Mouse (Mus musculus) mouse embryonic stem cell (cell line): Measurements from ENCODE around the gene Mapk8ip1.

Experiments
- in situ Hi-C, 2 experiments: fragments of 300-500 bp; cut with MboI; formaldehyde crosslinking; loops; 1 replicate in 1 of 2; 3 replicates in 1 of 2; pipeline ENCODE4 v1.14.3; 2019 to 2020; ENCODE audit warnings: low sequenced_read_pairs in 2 of 2, low pct_unique_long_range_greater_than_20kb in 1 of 2, mixed read lengths in 1 of 2; ENCODE audit not compliant: unreplicated experiment in 1 of 2

Gene Mapk8ip1

DNA sequence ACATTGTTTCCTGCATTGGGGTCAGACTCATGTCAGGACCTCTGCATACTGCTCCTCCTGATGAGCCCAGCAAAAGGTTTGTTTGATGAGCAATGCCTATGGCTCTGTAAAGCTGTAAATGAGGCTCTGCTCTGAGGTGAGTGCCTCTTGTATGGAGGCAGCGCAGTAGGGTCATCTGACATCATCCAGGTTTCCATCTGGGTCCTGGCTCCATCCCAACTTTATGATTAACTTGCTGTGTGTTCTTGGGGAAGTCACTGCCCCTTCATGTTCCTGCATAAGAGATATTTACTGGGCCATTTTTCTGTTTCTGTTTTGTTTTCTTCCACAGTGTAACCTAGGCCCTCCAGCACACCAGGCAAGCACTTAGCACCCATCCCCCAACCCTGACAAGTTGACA, 3.6 kb downstream of the Mapk8ip1 start:
- in situ Hi-C loops, result no loop called here

DNA sequence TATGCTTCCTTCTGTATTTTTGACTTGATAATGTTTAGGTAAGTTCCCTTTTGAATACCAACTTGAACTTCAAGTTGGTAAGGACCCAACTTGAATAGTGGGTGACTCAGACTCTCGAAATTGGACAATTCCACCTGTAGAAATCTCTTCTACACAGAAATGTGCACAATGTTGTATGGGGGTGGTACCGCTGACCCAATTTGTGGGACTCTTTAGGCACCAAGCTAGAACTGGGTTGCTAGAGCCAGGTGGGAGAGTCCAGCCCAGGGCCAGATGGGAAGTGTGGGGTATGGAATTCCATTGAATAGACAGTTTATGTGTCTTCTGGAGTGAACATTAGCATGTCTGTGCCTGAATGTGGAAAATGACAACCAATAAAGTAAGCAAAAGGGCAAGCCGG, 5.5 kb downstream of the Mapk8ip1 start:
- in situ Hi-C loops, result no loop called here

DNA sequence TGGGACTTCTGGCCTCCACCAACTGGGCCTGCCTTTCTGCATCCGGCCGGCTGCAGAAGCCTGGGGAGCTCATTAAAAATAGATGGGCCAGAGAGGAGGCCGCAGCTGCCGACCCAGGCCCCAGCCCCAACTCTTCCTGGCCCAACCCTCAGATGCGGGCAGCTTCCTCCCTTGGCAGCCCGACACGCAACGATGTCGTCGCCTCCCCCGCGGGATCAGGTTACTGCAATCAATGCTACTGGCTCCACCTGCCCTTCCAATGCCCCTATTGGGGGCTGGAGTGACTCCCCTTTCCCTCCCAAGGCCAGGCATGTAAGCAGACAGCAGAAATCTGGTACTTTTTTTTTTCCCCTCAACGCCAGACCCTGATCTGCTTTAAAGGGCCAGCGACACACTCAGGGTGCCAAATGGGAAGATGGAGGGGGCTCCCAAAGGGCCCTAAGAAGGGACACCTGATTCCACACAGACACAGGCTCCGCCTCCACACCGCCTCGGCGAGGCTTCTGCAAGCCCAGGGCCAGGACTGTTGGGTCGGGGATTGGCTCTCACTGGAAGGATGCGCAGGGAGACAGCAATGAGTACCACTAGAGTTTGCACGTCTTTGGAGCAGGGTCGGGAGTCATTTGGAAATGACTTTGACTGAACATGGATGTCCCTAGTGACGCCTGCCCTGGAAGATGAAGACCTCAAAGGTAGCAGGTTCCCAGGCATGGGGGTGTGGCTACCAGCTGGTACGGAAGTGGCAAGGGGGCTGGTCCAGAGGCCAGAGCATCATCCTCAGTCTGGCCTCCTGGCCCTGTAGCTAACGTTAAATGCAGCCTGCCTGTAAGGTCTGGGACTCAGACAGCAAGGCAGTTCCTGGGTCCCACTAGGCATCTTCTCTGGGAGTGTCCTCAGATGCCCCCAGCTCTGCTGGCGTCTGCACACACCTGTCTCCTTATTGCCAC, 8.5 kb downstream of the Mapk8ip1 start:
- in situ Hi-C loops, result no loop called here

DNA sequence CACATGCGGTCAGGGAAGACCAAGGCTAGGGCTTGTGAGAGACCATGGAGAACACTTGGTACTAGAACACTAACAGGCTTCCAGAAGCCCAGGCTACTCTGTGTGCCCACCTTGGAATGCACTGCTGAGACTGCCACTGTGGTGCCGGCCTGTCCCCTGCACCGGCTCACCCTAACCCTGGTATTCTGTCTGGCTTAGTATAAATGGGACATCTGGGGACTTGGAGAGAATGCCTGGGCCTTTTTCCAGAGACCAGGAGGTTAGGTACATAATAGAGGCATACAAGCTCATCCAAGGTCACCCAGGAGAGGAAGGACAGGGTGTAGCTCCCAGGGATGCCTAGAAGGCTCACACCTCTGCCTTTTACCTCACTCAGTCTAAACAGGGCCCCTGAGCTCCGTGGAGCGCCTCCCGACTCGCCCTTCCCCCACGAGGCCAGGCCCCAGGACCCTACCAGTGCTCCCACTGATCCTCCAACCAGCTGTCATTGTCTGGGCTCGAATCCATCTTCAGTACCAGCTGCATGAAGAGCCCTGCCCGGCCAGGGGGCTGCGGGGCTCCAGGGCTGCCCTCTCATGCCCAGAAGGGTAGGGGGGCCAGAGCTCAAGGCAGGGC, 9.3 kb downstream of the Mapk8ip1 start:
- in situ Hi-C loops, result no loop called here

DNA sequence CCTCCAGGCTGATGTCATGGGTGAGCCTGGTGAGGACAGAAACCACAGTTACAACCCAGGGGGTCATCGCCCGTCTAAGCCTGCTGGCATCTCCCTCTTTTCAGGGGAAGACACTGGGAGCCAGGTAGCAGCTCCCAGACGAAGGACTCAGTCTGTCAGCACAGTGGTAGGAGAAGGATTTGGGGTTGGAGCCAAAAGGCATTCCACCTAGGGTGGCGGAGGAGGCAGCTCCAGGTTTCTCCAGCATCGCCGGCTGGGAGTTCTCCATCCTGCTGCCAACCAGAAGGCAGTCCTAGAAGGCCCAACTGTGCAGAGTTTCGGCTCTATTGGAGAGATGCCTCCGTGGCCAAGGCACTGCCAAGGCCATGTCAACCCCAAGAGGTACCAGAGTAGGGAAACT, 9.9 kb downstream of the Mapk8ip1 start:
- in situ Hi-C loops, result no loop called here

DNA sequence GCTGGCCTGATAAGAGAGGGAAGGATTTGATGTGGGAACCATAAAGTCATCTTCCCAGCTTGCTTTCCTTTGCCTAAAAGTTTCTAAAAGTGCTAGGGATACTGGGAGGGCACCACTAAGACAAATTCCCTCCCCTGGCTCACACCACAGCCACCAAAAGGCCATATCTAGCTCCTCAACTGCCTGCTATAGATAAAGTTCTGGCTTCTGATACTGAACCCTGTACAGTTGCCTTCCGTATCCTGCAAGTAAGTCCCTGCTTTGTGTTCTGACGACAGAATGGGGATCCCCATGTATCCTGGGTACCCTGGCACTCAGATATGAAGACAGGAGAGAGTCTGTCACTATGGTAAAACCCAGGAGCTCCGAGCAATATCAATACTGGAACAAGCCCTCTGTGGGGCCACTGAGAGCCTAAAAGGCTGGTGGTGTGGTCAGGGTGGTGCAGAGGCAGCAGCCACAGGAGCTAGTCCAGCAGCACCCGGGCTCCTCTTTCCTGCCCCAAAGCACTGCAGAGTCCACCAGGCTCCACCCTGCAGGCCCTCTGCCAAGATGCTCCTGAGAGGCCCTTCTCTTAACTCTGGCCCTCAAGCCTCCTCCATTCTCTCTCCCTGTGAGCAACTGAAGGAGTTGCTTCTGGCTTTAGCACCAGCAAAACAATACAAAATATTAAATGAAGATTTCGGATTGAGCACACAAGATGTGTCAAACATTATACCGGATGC, 10.7 kb downstream of the Mapk8ip1 start:
- in situ Hi-C loops, result no loop called here

DNA sequence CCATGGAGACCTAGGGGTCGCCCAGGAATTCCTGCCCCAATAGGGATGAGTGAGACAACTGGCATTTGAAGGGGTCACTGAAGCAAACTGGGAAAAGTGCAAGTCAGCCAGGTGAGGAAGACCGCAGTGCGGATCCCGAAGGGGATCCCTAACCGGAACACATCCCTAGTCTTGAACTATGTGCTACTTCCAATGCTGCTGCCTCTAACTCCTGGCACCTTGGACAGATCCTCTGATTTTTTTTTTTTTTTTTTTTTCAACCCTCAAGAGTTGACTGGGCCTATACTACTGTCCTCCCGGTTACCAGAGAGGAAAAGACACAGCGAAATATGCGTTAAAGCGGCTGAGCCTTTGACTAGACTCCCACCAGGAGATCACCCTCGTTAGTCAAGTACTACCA, 11.4 kb downstream of the Mapk8ip1 start:
- in situ Hi-C loops, result no loop called here

DNA sequence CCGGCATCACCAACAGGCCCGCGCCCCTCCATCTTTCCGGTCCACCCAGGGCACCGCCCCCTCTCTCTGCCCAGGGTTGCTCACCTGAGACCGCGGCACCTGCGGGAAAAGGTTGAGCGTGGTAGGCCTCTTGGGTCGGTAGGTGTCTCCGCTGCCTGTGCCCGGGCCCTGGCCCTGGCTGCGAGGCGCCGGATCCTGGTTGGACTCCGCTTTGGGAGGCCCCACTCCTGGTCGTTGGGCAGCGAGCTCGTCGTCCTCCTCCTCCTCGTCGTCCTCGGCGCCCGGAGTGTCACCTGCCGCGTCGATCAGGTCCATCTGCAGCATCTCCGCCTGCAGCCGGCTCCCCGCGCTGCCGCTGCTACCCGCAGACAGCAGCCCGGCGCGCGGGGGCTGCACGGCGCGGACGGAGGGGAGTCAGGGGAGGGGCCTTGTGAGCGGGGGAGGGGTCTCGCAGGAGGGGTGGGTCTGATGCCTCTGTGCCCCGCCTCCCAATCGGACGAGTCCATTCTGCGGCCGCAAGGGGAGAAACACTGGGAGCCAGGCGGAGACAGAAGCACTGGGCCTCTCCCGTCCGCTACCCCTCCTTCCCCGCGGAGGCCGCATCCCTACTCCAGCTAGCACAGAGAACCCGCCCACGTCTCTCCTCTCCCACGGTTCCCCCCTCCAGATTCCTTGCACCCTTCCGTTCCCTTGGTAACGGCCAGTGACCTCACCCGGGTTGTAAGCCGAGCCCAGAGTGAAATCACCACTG, 12.0 kb downstream of the Mapk8ip1 start:
- in situ Hi-C loops, result no loop called here

DNA sequence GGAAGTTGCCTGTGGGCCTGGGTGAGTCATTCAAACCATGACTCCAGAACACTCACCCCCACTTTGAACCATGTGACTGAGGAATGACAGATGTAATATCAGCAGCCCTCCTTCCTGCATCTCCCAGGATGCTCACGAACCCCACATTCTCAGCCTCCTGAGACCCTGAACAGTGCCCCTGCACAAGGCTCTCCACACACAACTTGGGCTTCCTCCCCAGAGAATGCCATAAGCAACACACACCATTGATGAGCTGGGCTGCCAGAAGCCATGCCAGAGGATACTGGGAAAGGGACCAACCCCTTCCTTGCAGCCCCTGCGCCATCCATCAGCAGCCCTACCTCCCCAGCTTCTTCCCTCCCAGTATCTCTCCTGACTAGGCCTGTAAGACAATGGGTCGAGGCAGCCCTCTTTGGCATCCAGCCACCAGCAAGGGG, 13.0 kb downstream of the Mapk8ip1 start:
- in situ Hi-C loops, result no loop called here

DNA sequence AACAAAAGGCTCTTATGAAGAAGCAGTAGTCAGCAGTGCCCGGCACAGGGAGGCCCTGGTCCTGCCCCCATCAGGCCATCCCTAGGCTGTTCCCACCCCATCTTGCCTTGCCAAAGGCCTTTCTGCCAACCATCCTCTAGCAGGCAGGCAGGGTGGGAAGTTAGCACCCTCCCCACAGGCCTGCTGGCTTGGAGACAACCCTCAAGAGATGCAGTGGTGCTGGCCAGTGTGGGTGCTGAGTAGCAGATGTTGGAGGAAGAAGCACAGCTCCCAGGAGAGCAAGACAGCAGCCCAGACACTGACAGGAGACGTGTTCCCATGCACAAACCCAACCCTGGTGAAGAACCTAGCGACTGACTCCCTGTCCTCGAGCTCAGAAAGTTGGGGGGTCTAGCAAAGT, 13.4 kb downstream of the Mapk8ip1 start:
- in situ Hi-C loops, result no loop called here

DNA sequence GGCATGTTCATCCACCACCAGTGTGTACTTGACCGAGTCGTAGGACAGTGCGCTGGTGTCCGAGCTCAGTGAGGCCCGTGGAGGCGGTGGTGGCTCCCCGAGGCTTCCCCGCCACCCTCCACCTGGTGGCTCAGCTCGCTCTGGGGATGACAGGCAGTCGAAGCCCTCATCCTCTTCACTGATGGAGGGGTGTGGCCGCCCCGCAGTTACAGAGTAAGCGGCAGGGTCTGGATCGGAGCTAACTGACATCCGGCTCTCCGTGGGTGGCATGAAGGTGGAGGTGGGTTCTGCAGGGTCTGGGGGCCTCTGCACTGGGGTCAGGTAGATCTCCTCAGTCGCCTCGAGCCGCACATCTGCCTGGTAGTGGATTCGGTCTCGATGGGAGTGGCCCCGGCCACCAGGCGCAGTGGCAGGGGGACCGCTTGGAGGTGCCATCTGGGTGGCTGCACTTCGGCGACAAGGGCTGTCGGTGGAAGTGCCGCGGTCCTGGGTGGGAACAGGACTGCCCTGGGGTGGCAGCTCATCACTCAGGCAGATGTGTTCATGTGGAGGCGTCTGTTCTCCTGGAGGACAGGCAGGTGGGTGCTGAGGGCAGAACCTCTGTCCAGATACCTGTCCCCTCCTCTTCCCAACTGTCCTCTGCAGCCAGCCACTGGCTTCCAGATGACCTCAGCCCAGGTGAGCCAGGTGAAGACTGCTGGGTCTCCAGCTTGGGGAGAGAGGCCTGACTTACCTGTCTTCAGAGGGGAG, 14.1 kb downstream of the Mapk8ip1 start:
- in situ Hi-C loops, result no loop called here

DNA sequence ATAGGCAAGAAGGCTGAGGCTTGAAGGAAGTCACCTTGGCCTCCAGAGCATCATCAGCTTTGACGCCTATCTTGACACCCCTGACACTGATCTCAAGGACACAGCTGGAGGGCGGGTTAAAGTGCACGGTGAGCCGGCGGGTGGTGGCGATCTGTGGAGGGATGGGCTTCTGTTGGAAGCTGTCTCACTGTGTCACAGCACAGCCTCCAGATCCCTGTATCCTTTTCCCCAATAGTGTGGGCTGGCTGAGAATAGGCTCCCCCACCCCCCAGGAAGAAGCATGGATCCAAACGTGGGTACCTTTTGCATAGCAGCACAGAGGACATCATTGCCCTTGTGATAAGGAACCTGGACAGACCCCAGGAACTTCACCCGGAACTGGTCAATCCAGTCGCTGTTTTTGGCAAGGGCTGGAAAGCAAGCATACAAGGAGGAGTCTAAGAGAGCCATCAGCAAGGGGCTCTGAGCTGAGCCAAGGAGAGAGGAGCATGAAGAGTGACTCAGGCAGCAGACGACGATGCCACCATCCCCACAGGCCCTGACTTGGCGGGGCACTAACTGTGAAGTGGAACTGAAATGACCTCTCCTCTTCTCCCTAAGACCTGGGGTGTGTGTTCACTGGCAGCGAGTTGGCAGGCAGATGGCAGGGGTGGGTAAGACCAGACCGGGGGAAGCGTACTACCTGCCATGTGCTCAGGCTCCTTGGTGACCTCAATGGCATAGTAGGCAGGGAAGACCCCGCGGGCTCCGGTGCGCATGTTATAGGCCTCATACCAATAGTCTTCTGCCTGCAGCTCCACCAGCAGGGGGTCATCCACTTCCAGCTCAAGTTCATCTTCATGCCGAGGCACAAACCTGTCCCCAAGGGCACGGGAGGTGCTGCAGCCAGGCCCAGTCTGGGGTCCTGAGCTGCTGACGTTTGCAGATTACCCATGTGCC, 15.7 kb downstream of the Mapk8ip1 start:
- in situ Hi-C loops, result no loop called here

DNA sequence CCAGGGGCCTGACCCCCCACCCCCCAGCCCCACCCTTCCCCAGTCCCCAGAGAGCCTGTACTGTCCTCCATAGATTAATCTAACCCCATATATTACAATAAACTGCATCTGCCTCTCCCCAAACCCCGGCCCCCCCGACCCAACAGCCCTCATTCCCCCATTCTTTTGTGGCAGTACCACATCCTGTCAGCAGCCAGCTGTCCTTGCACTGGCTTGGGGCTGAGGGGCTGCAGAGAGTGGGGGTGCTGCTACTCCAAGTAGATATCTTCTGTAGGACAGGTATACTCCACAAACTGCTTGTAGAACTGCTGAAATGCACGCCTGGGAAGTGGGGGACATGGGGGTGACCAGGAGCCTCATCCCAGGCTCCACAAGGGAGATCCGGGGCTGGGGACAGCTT, 17.0 kb downstream of the Mapk8ip1 start:
- in situ Hi-C loops, result no loop called here

DNA sequence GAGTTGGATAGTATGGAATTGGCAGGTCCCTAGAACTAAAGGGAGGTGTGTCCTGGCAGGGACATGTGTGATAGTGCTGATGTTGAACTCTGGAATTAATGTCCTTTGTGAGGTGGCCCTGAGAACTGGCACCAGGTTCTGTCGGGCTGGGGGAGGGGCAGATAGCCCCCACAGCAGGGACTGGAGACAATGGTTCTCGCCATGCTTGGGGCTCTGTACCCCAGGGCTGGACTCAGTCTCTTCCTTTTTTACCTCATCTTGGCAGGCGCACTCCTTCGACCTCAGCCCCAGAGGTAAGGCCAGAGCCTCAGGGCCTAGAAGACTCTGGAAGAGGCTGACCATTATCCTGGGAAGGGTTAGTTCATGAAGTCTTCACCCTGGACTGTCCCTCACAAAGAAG, 18.3 kb downstream of the Mapk8ip1 start:
- in situ Hi-C loops, result no loop called here

DNA sequence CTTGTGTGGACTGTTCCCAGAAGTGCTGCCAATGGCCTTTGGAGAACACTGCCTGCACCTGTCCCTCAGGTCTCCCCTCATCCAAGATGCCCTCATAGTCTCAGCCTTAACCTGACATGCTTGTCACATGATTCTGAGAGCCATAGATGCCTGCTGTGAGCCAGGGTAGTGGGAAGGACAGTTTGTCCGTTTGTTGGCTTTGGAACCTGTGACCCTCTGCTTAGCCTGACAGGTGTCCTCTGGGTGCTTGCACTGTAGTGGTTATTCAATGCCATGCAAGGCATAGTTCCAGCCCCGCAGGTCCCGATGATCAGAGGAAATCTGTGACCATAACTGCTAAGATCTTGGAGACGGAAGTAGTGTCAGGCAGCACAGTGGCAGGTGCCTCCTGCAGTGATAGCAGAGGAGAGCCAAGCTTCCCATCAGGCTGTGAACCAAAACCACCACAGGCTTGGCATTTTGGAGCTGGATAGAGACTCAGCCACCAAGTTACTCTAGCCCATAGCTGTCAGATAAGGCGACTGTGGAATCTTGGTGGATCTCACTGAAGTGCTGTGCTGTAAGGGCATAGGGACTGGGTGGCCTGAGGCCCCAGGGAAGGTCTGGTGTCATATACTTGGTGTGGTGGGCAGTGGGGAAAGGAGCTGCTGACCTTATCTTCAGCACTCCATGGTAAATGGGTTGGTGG, 19.0 kb downstream of the Mapk8ip1 start, which contains the start of gene 1700029I15Rik:
1700029I15Rik (plus strand) TSS at position 638 of the 688 bp plus-strand sequence.
- in situ Hi-C loops, result no loop called here

DNA sequence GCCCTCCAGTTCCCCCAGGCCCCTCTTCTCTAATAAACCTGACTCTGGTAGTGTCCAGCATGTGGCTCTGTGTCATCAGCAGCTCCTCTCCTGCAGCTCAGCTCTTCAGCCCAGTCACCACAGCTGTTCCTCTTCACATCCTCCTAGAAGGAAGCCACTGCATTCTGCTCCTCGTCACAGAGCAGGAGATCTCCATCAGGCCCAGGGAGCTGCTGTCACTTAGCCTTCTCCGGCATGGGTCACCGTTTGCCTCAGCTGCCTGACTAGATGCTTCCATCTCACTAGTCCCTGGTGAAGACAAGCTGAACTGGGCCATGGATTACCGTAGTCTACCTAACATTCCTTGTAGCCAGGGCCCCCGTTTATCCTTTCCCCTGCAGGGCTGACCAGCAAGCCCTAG, 19.9 kb downstream of the Mapk8ip1 start:
- in situ Hi-C loops, result no loop called here
